Mouse (Mus musculus): ENCODE results near the gene Slc22a20.

DNA sequence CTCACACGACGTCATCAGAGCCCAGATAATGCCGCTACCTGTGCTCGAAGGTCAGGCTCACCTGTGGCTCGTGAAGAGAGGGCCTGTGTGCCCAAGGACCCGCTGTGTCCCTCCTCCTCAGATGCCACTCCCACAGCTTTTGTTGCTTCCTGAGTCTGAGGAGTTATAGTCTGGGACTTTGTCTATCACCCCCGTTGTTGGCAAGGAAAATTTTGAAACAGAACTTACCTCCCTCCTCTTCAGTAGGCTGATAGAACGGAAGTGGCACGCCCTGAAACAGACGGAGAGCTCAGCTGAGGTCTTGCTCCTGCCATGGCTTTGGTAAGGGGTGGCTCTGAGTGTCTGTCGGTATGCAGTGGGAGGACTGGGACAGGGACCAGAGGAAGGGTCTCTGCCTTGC lies 35.7 kb downstream of the Slc22a20 start:
- TF ChIP-seq CTCF (conservative IDR thresholded peaks at IDR 0.05; ENCODE audit: insufficient read depth, insufficient read length, low read depth, low read length) (no peak), POLR2A (IDR thresholded peaks at IDR 0.05; ENCODE audit: low read depth, low read length) (no peak)

Measured in kidney, adult 2 months (tissue).